Comparison of ENCODE assay signal across 23 mouse cellular contexts in the genomic region with DNA sequence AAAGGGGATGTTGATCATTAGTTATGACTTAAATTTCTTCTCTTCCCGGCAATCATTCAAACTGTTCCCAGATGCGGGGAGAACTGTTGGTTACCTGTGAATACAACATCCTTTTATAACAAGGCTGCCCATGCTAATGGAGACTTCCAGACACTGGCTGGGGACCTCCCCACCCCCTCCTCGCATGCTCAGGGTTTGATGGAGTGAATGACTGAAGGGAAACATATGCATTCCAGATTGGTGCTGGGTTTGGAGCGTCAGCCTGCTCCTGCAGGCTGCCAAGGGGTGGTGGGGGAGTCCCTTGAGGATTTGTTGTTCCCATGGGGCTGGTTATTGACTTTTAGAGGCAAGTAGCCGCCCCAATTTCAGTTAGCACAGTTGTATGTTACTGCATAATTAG.
DNase-seq lines count a peak whose midpoint lies in the region; ATAC-seq and TF ChIP-seq lines count a peak whose summit lies in the region.
"Had no signal": no experiment of that assay in that cellular context is flagged by ENCODE, and none has a peak within 500 bp of the region (broad histone marks: within the 10 kb centered on the region; RNA-seq: fewer than 3 reads in every experiment).

No protein-coding gene starts in this region.

- no peak overlapping the region for H3K4me2 ChIP-seq in limb, embryonic 11.5 days (ENCODE audit: low read depth, severe bottlenecking)
- H3K4me2 ChIP-seq in forebrain, embryonic 15.5 days (replicated peaks): no peak overlapping the region
- H3K4me2 ChIP-seq: embryonic facial prominence, embryonic 15.5 days; heart, embryonic 12.5 days; hindbrain, embryonic 14.5 days had no signal

- H3K27ac ChIP-seq in heart, adult 2 months: no peak overlapping the region
- H3K27ac ChIP-seq in limb, embryonic 11.5 days (replicated peaks; ENCODE audit: low read depth, low read length): no peak overlapping the region
- H3K27ac ChIP-seq in limb, embryonic 10.5 days: no peak overlapping the region
- H3K27ac ChIP-seq in embryonic facial prominence, embryonic 10.5 days (replicated peaks): 0 out of 2 replicates have a peak overlapping the region, but pooled peaks have one; percentile 42
- H3K27ac ChIP-seq in forebrain, embryonic 15.5 days (replicated peaks): no peak overlapping the region
- H3K27ac ChIP-seq: embryonic facial prominence, embryonic 15.5 days; forebrain, embryonic 10.5 days; hindbrain, embryonic 10.5 days; hindbrain, embryonic 14.5 days had no signal

- no peaks in the 10 kb centered on the region for H3K4me1 ChIP-seq in heart, adult 2 months (ENCODE audit: control insufficient read depth, insufficient read depth, low read length)
- H3K4me1 ChIP-seq in limb, embryonic 11.5 days (ENCODE audit: control insufficient read depth, insufficient read depth, low read length): peaks cover 9% of the 10 kb centered on the region; the same call in 1 of the 2 replicates
- peaks cover 14% of the 10 kb centered on the region for H3K4me1 ChIP-seq in limb, embryonic 10.5 days
- H3K4me1 ChIP-seq in embryonic facial prominence, embryonic 10.5 days: peaks cover 13% of the 10 kb centered on the region
- no peaks in the 10 kb centered on the region for H3K4me1 ChIP-seq in forebrain, embryonic 15.5 days
- H3K4me1 ChIP-seq: embryonic facial prominence, embryonic 15.5 days; heart, embryonic 12.5 days had no signal

- intact Hi-C loops in heart, adult 2 months (cut with DNase I): no loop called here

- DNase-seq in heart, adult 11 months: peak; percentile 76
- no peak for DNase-seq in heart, adult 2 months
- DNase-seq in limb, embryonic 11.5 days (ENCODE audit: low spot score): peak; percentile 36
- DNase-seq in limb, embryonic 10.5 days (ENCODE audit: low spot score): no peak
- peak; percentile 63 for DNase-seq in embryonic facial prominence, embryonic 10.5 days (ENCODE audit: low spot score)
- DNase-seq in thymus, postnatal 4 days: no peak
- DNase-seq: adrenal gland, postnatal 14 days; B cell, adult 2 months; cerebellum, adult 11-12 months; cerebellum, adult 9-11 months; cerebellum, postnatal 36 days; gastrocnemius, postnatal 10 days had no signal

- no peak overlapping the region for H3K4me3 ChIP-seq in heart, adult 2 months
- H3K4me3 ChIP-seq in limb, embryonic 11.5 days (ENCODE audit: low read depth, low read length): no peak overlapping the region
- H3K4me3 ChIP-seq in limb, embryonic 10.5 days: no peak overlapping the region
- no peak overlapping the region for H3K4me3 ChIP-seq in embryonic facial prominence, embryonic 10.5 days
- no peak overlapping the region for H3K4me3 ChIP-seq in forebrain, embryonic 15.5 days
- H3K4me3 ChIP-seq: embryonic facial prominence, embryonic 15.5 days; erythroblast, embryonic 14.5 days; forebrain, embryonic 10.5 days; heart, embryonic 12.5 days; hindbrain, embryonic 10.5 days had no signal

- no peak for TF ChIP-seq CTCF in heart, adult 2 months (IDR thresholded peaks at IDR 0.05)

- no peak for TF ChIP-seq POLR2A in heart, adult 2 months (IDR thresholded peaks at IDR 0.05; ENCODE audit: insufficient read depth, low read depth, low read length)

- TF ChIP-seq EP300 in heart, adult 2 months (IDR thresholded peaks at IDR 0.05; ENCODE audit: insufficient read depth, low read depth, low read length): no peak

- H3K36me3 ChIP-seq in heart, adult 2 months (ENCODE audit: control insufficient read depth, insufficient read depth, low read length): no peaks in the 10 kb centered on the region
- no peaks in the 10 kb centered on the region for H3K36me3 ChIP-seq in limb, embryonic 11.5 days (ENCODE audit: control insufficient read depth, insufficient read depth, low read length)
- H3K36me3 ChIP-seq in limb, embryonic 10.5 days: no peaks in the 10 kb centered on the region
- no peaks in the 10 kb centered on the region for H3K36me3 ChIP-seq in embryonic facial prominence, embryonic 10.5 days (replicated peaks)
- H3K36me3 ChIP-seq in forebrain, embryonic 15.5 days: no peaks in the 10 kb centered on the region
- H3K36me3 ChIP-seq: embryonic facial prominence, embryonic 15.5 days; forebrain, embryonic 10.5 days; G1E; heart, embryonic 12.5 days; hindbrain, embryonic 10.5 days had no signal

- no peaks in the 10 kb centered on the region for H3K9me3 ChIP-seq in limb, embryonic 11.5 days (ENCODE audit: control insufficient read depth, low read length)
- H3K9me3 ChIP-seq in limb, embryonic 10.5 days (replicated peaks): no peaks in the 10 kb centered on the region
- no peaks in the 10 kb centered on the region for H3K9me3 ChIP-seq in embryonic facial prominence, embryonic 10.5 days
- no peaks in the 10 kb centered on the region for H3K9me3 ChIP-seq in forebrain, embryonic 15.5 days
- H3K9me3 ChIP-seq: embryonic facial prominence, embryonic 15.5 days; forebrain, embryonic 10.5 days; heart, embryonic 12.5 days; hindbrain, embryonic 10.5 days had no signal

- no peaks in the 10 kb centered on the region for H3K27me3 ChIP-seq in heart, adult 2 months (ENCODE audit: control insufficient read depth, insufficient read depth, low read length)
- H3K27me3 ChIP-seq in limb, embryonic 11.5 days (ENCODE audit: control insufficient read depth, insufficient read depth, low read length): no peaks in the 10 kb centered on the region
- no peaks in the 10 kb centered on the region for H3K27me3 ChIP-seq in limb, embryonic 10.5 days (ENCODE audit: low read depth, poor library complexity, severe bottlenecking)
- no peaks in the 10 kb centered on the region for H3K27me3 ChIP-seq in embryonic facial prominence, embryonic 10.5 days (replicated peaks; ENCODE audit: low read depth, poor library complexity, severe bottlenecking)
- no peaks in the 10 kb centered on the region for H3K27me3 ChIP-seq in forebrain, embryonic 15.5 days
- H3K27me3 ChIP-seq: embryonic facial prominence, embryonic 15.5 days; heart, embryonic 12.5 days had no signal

- WGBS in heart, adult 2 months: 82% methylated on average over 5 of the region's 5 CpGs
- WGBS in limb, embryonic 11.5 days: 40% methylated on average over 5 of the region's 5 CpGs
- 58% methylated on average over 5 of the region's 5 CpGs for WGBS in limb, embryonic 10.5 days
- 68% methylated on average over 5 of the region's 5 CpGs for WGBS in embryonic facial prominence, embryonic 10.5 days
- 78% methylated on average over 5 of the region's 5 CpGs for WGBS in forebrain, embryonic 15.5 days

- no peaks in the 10 kb centered on the region for H3K79me2 ChIP-seq in heart, adult 2 months (replicated peaks; ENCODE audit: control insufficient read depth, insufficient read depth, low read length)

- ATAC-seq in limb, embryonic 11.5 days (ENCODE audit: insufficient number of reproducible peaks, low FRiP score, low TSS enrichment, low read depth): no peak
- no peak for ATAC-seq in forebrain, embryonic 15.5 days (replicated peaks)
- ATAC-seq: activated CD4-positive, CD25-positive, alpha-beta regulatory T cell, adult 4 months; CD4-positive, CD25-positive, alpha-beta regulatory T cell, adult 4 months; forebrain, embryonic 14.5 days had no signal

- no peak overlapping the region for H3K9ac ChIP-seq in heart, adult 2 months (ENCODE audit: low read depth, low read length)
- no peak overlapping the region for H3K9ac ChIP-seq in limb, embryonic 11.5 days (ENCODE audit: low read length)
- H3K9ac ChIP-seq in forebrain, embryonic 15.5 days (replicated peaks): no peak overlapping the region
- H3K9ac ChIP-seq: embryonic facial prominence, embryonic 15.5 days; heart, embryonic 12.5 days; hindbrain, embryonic 14.5 days had no signal

Comparison
In these comparisons a context has a peak if more than half of its experiments do, and no peak if none do; other contexts are left out.
1. DNase-seq: peak in heart, adult 11 months (single experiment), limb, embryonic 11.5 days (single experiment) and embryonic facial prominence, embryonic 10.5 days (single experiment); none in heart, adult 2 months (0 of 2), limb, embryonic 10.5 days (single experiment) and thymus, postnatal 4 days (single experiment).